In genomic region chr2:164767812-164768540, GRCm38 (mm10) we compare ENCODE assay signal across 15 mouse cellular contexts. TPM values are rescaled to one million over a fixed set of nuclear protein-coding genes. Genes with fewer than 3 reads are reported as not detected.
DNase-seq lines count a peak whose midpoint lies in the region; ATAC-seq and TF ChIP-seq lines count a peak whose summit lies in the region.
"Had no signal": no experiment of that assay in that cellular context is flagged by ENCODE, and none has a peak within 500 bp of the region (broad histone marks: within the 10 kb centered on the region; RNA-seq: fewer than 3 reads in every experiment).

No protein-coding gene starts in this region.

- 0 out of 2 replicates have a peak overlapping the region, but pooled peaks have one; percentile 6 for H3K27ac ChIP-seq in stomach, embryonic 15.5 days
- H3K27ac ChIP-seq in stomach, postnatal 0 days (replicated peaks), result no peak overlapping the region
- H3K27ac ChIP-seq: forebrain, embryonic 12.5 days; hindbrain, embryonic 12.5 days; midbrain, embryonic 13.5 days; neural tube, embryonic 12.5 days had no signal

- no peak for TF ChIP-seq EP300 in stomach, postnatal 0 days (optimal IDR thresholded peaks at IDR 0.05)

- no peaks in the 10 kb centered on the region for H3K27me3 ChIP-seq in stomach, embryonic 15.5 days (replicated peaks)
- H3K27me3 ChIP-seq in stomach, postnatal 0 days (ENCODE audit: control insufficient read depth, insufficient read depth, low read length), result no peaks in the 10 kb centered on the region
- H3K27me3 ChIP-seq: forebrain, embryonic 12.5 days; hindbrain, embryonic 12.5 days; midbrain, embryonic 13.5 days; neural tube, embryonic 12.5 days had no signal

- H3K36me3 ChIP-seq in stomach, embryonic 15.5 days, result peaks cover 32% of the 10 kb centered on the region
- peaks cover 25% of the 10 kb centered on the region for H3K36me3 ChIP-seq in stomach, postnatal 0 days (ENCODE audit: control insufficient read depth, insufficient read depth, low read length)

- intact Hi-C loops in heart, postnatal 36 days (cut with DNase I), result loop anchor here (1.0 kb wide), 1 partner anchor 22 kb away; no protein-coding TSS in a partner anchor

- H3K4me3 ChIP-seq in stomach, embryonic 15.5 days (replicated peaks), result no peak overlapping the region
- no peak overlapping the region for H3K4me3 ChIP-seq in stomach, postnatal 0 days (ENCODE audit: low read depth, low read length)
- H3K4me3 ChIP-seq: forebrain, embryonic 12.5 days; hindbrain, embryonic 12.5 days; midbrain, embryonic 13.5 days; neural tube, embryonic 12.5 days had no signal

- no peak for TF ChIP-seq CTCF in stomach, postnatal 0 days (IDR thresholded peaks at IDR 0.05; ENCODE audit: low read depth)

- no peak overlapping the region for H3K4me2 ChIP-seq in stomach, embryonic 15.5 days
- H3K4me2 ChIP-seq in stomach, postnatal 0 days (replicated peaks; ENCODE audit: low read depth), result no peak overlapping the region
- H3K4me2 ChIP-seq: forebrain, embryonic 12.5 days; hindbrain, embryonic 12.5 days; midbrain, embryonic 13.5 days; neural tube, embryonic 12.5 days had no signal

- H3K9ac ChIP-seq in stomach, embryonic 15.5 days, result no peak overlapping the region
- H3K9ac ChIP-seq in stomach, postnatal 0 days (ENCODE audit: low read length), result no peak overlapping the region
- H3K9ac ChIP-seq: forebrain, embryonic 12.5 days; hindbrain, embryonic 12.5 days; midbrain, embryonic 13.5 days; neural tube, embryonic 12.5 days had no signal

- peak; percentile 78 to 86 for DNase-seq in cerebellum, postnatal 10 days
- DNase-seq in heart, postnatal 4 days, result peak; percentile 47
- no peak for DNase-seq in heart, postnatal 36 days
- DNase-seq in stomach, postnatal 0 days (ENCODE audit: low spot score), result no peak
- no peak for DNase-seq in neural tube, embryonic 10.5 days (ENCODE audit: extremely low spot score, low spot score)
- no peak for DNase-seq in frontal cortex, adult 2 months (ENCODE audit: extremely low spot score in 1 of 2, low spot score in 1 of 2)
- DNase-seq: embryo, embryonic 11 days; thymus, postnatal 25 days had no signal

- no peaks in the 10 kb centered on the region for H3K9me3 ChIP-seq in stomach, embryonic 15.5 days
- no peaks in the 10 kb centered on the region for H3K9me3 ChIP-seq in stomach, postnatal 0 days (ENCODE audit: control insufficient read depth, low read length)
- H3K9me3 ChIP-seq: forebrain, embryonic 12.5 days; hindbrain, embryonic 12.5 days; midbrain, embryonic 13.5 days; neural tube, embryonic 12.5 days had no signal

- peaks cover 13% of the 10 kb centered on the region for H3K4me1 ChIP-seq in stomach, embryonic 15.5 days
- 0 out of 2 replicates have a peak, but pooled peaks cover 4% of the 10 kb centered on the region for H3K4me1 ChIP-seq in stomach, postnatal 0 days (replicated peaks; ENCODE audit: control insufficient read depth, insufficient read depth)

- WGBS in stomach, embryonic 15.5 days, result 91% methylated on average over 15 of the region's 15 CpGs
- 89% methylated on average over 15 of the region's 15 CpGs for WGBS in stomach, postnatal 0 days

- no peak for ATAC-seq in cerebellum, adult (ENCODE audit: insufficient number of reproducible peaks, low FRiP score, low TSS enrichment)
- no peak for ATAC-seq in stomach, embryonic 15.5 days (ENCODE audit: insufficient read depth, low FRiP score, low read depth)
- no peak for ATAC-seq in stomach, postnatal 0 days (ENCODE audit: low FRiP score, low TSS enrichment)
- ATAC-seq: midbrain, embryonic 13.5 days had no signal

RNA-seq across cellular contexts. Expression of gene Ube2c, which starts 1.7 kb away (rescaled TPM):
- 100 to 1,000 TPM; 130 to 144 TPM for total RNA-seq in heart, postnatal 4 days (2021)
- total RNA-seq in heart, postnatal 36 days (2021), result 1 to 10 TPM; 2.5 to 3.1 TPM
- 428 and 438 TPM in 2 replicates for polyA plus RNA-seq in stomach, embryonic 15.5 days (2015; fragmentation: Nextera tagmentation; extraction: Ambion mirVana)
- 74.1 and 104 TPM in 2 replicates for polyA plus RNA-seq in stomach, postnatal 0 days (2015; fragmentation: Nextera tagmentation; extraction: Ambion mirVana)
- polyA plus RNA-seq in frontal cortex, adult 2 months (2012; rRNA removed), result 2.0 and 2.8 TPM in 2 replicates

RNA-seq across cellular contexts. Expression of gene Tnnc2, which starts 11.8 kb away (rescaled TPM):
- 10 to 100 TPM in 1 of 2 experiments, not detected in 1; 10.8 TPM for total RNA-seq in heart, postnatal 4 days (2021)
- not detected for total RNA-seq in heart, postnatal 36 days (2021)
- 8.1 and 16.8 TPM in 2 replicates for polyA plus RNA-seq in stomach, embryonic 15.5 days (2015; fragmentation: Nextera tagmentation; extraction: Ambion mirVana)
- 7.0 and 8.5 TPM in 2 replicates for polyA plus RNA-seq in stomach, postnatal 0 days (2015; fragmentation: Nextera tagmentation; extraction: Ambion mirVana)
- polyA plus RNA-seq in frontal cortex, adult 2 months (2012; rRNA removed), result 0.96 and 3.9 TPM in 2 replicates
- polyA plus RNA-seq: midbrain, embryonic 13.5 days had no signal

RNA-seq across cellular contexts. Expression of gene Snx21, which starts 17.6 kb away (rescaled TPM):
- 10 to 100 TPM; 22.9 to 24.1 TPM for total RNA-seq in heart, postnatal 4 days (2021)
- total RNA-seq in heart, postnatal 36 days (2021), result 10 to 100 TPM; 23.4 to 29.0 TPM
- 24.6 and 24.8 TPM in 2 replicates for polyA plus RNA-seq in stomach, embryonic 15.5 days (2015; fragmentation: Nextera tagmentation; extraction: Ambion mirVana)
- polyA plus RNA-seq in stomach, postnatal 0 days (2015; fragmentation: Nextera tagmentation; extraction: Ambion mirVana), result 13.9 and 14.9 TPM in 2 replicates
- polyA plus RNA-seq in frontal cortex, adult 2 months (2012; rRNA removed), result 59.9 and 60.9 TPM in 2 replicates

RNA-seq across cellular contexts. Expression of gene Dnttip1, which starts 22.2 kb away (rescaled TPM):
- total RNA-seq in heart, postnatal 4 days (2021), result 10 to 100 TPM; 41.2 to 42.0 TPM
- total RNA-seq in heart, postnatal 36 days (2021), result 10 to 100 TPM; 22.8 to 29.3 TPM
- 60.9 and 64.7 TPM in 2 replicates for polyA plus RNA-seq in stomach, embryonic 15.5 days (2015; fragmentation: Nextera tagmentation; extraction: Ambion mirVana)
- polyA plus RNA-seq in stomach, postnatal 0 days (2015; fragmentation: Nextera tagmentation; extraction: Ambion mirVana), result 38.0 and 39.1 TPM in 2 replicates
- polyA plus RNA-seq in frontal cortex, adult 2 months (2012; rRNA removed), result 44.3 and 46.4 TPM in 2 replicates

RNA-seq across cellular contexts. Expression of gene Wfdc3, which starts 22.2 kb away (rescaled TPM):
- under 1 TPM; 0.26 to 0.27 TPM for total RNA-seq in heart, postnatal 4 days (2021)
- not detected for total RNA-seq in heart, postnatal 36 days (2021)
- 2.2 and 2.3 TPM in 2 replicates for polyA plus RNA-seq in stomach, embryonic 15.5 days (2015; fragmentation: Nextera tagmentation; extraction: Ambion mirVana)
- 1.4 TPM in 2 replicates for polyA plus RNA-seq in stomach, postnatal 0 days (2015; fragmentation: Nextera tagmentation; extraction: Ambion mirVana)
- polyA plus RNA-seq in frontal cortex, adult 2 months (2012; rRNA removed), result 2.4 and 3.3 TPM in 2 replicates
- total RNA-seq: gastrocnemius, adult 8-10 months had no signal

Comparison
In these comparisons a context has a peak if more than half of its experiments do, and no peak if none do; other contexts are left out.
1. DNase-seq: peak in cerebellum, postnatal 10 days (2 of 2) and heart, postnatal 4 days (single experiment); none in heart, postnatal 36 days (0 of 2), stomach, postnatal 0 days (single experiment), neural tube, embryonic 10.5 days (single experiment) and frontal cortex, adult 2 months (0 of 2).
2. RNA of gene Ube2c, which starts 1.7 kb away (polyA plus RNA-seq): 428 to 438 TPM in stomach, embryonic 15.5 days and 74.1 to 104 TPM in stomach, postnatal 0 days; 2.0 to 2.8 TPM in frontal cortex, adult 2 months; every median in the first group is over 10 times any median in the second.